Mouse (Mus musculus): ENCODE measurements at regions not wholly inside any gene's neighbourhood (a gene's known extent, or its start where the extent isn't known, plus 50 kb on each side); places are given as distances from the start of the nearest gene placed in this dataset.

DNA sequence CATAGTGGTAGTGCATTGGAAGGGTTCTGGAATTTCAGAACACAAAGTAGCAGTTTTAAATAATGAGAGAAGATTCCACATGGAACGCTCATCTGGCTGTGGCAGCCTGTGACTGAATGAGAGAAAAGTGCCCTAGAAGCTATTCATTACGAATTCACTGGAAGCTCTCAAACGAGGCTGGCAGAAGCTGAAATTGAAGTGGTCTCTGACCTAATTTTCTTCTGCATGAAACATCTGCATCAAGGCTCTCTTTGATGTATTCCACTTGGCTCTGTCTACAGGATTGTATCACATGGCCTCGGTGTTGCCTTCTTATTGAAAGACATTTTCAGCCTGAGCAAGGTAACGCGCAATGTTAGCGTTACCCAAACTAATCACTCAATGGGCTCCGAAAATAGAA is 298.4 kb upstream of the Zfp462 start:
- TF ChIP-seq CTCF (IDR thresholded peaks at IDR 0.05; ENCODE audit: extremely low read depth, insufficient read depth, insufficient read length, insufficient replicate concordance) (no peak), POLR2A (IDR thresholded peaks at IDR 0.05; ENCODE audit: low read depth, low read length) (no peak)
